Mouse (Mus musculus) heart, postnatal 0 days (tissue): Measurements from ENCODE around the gene Nxpe5.

Experiments
- CTCF ChIP-seq: IDR thresholded peaks from 2 replicates; pipeline ENCODE4 v1.5.1; 2016; ENCODE audit warnings: antibody characterized with exemption, control low read depth, low read depth
- EP300 ChIP-seq: IDR thresholded peaks from 2 replicates; pipeline ENCODE4 v1.6.1; 2016; ENCODE audit warnings: antibody characterized with exemption, low read depth

- TF ChIP-seq CTCF (no peak), EP300 (no peak)
Measured at GRCm38 (mm10) chr5:138258542-138258941, 32.8 kb downstream of the Nxpe5 start.
